10 mouse cellular contexts compared by ENCODE assay signal in genomic region chr2:165056377-165057085, GRCm38 (mm10). TPM values are rescaled to one million over a fixed set of nuclear protein-coding genes. Genes with fewer than 3 reads are reported as not detected.
DNase-seq lines count a peak whose midpoint lies in the region; ATAC-seq and TF ChIP-seq lines count a peak whose summit lies in the region.
"Had no signal": no experiment of that assay in that cellular context is flagged by ENCODE, and none has a peak within 500 bp of the region (broad histone marks: within the 10 kb centered on the region; RNA-seq: fewer than 3 reads in every experiment).

No protein-coding gene starts in this region.

- no peak for ATAC-seq in lung, embryonic 15.5 days (ENCODE audit: borderline replicate concordance, extremely low read depth, low FRiP score, low TSS enrichment)
- no peak for ATAC-seq in limb, embryonic 13.5 days (ENCODE audit: low FRiP score, low read depth)

- no peak overlapping the region for H3K9ac ChIP-seq in lung, embryonic 15.5 days
- H3K9ac ChIP-seq in limb, embryonic 13.5 days: no peak overlapping the region

- no peaks in the 10 kb centered on the region for H3K36me3 ChIP-seq in lung, embryonic 15.5 days
- H3K36me3 ChIP-seq in limb, embryonic 13.5 days: no peaks in the 10 kb centered on the region
- H3K36me3 ChIP-seq in spleen, adult 2 months (ENCODE audit: control insufficient read depth, insufficient read depth, low read length): no peaks in the 10 kb centered on the region

- TF ChIP-seq POLR2A in embryonic fibroblast, embryonic 13.5 days (IDR thresholded peaks at IDR 0.05; ENCODE audit: low read depth, low read length): no peak
- no peak for TF ChIP-seq POLR2A in spleen, adult 2 months (IDR thresholded peaks at IDR 0.05; ENCODE audit: low read depth, low read length)

- 74% methylated on average over 14 of the region's 14 CpGs for WGBS in lung, embryonic 15.5 days
- 75% methylated on average over 14 of the region's 14 CpGs for WGBS in limb, embryonic 13.5 days
- WGBS in spleen, adult 2 months: 37% methylated on average over 14 of the region's 14 CpGs

- no peak for DNase-seq in lung, postnatal 4 days
- peak; percentile 63 to 70 for DNase-seq in spleen, adult 2 months (ENCODE audit: low read depth in 1 of 2, low spot score in 2 of 2)
- no peak for DNase-seq in c-Kit-positive CD71-positive TER-119-positive erythroid progenitor cells, embryonic 14.5 days (ENCODE audit: low spot score)
- DNase-seq in left cerebral cortex, postnatal 36 days (ENCODE audit: low spot score in 2 of 2): no peak
- no peak for DNase-seq in gastrocnemius, adult 18-20 months (ENCODE audit: low spot score)
- DNase-seq: left cerebral cortex, postnatal 4 days had no signal

- intact Hi-C loops in left cerebral cortex, postnatal 36 days (cut with DNase I): no loop called here

- peak overlapping the region; percentile 63 for H3K4me2 ChIP-seq in lung, embryonic 15.5 days
- H3K4me2 ChIP-seq in limb, embryonic 13.5 days (replicated peaks): peak overlapping the region; percentile 60

- H3K27me3 ChIP-seq in lung, embryonic 15.5 days: peaks cover 3% of the 10 kb centered on the region; the same call in 1 of the 2 replicates
- peaks cover 13% of the 10 kb centered on the region for H3K27me3 ChIP-seq in limb, embryonic 13.5 days
- no peaks in the 10 kb centered on the region for H3K27me3 ChIP-seq in spleen, adult 2 months (ENCODE audit: control insufficient read depth, insufficient read depth, low read length)

- H3K27ac ChIP-seq in lung, embryonic 15.5 days: no peak overlapping the region
- H3K27ac ChIP-seq in embryonic fibroblast, embryonic 13.5 days (ENCODE audit: insufficient read depth, low read length): no peak overlapping the region
- no peak overlapping the region for H3K27ac ChIP-seq in limb, embryonic 13.5 days
- H3K27ac ChIP-seq in spleen, adult 2 months (ENCODE audit: insufficient read depth, low read length): peak overlapping the region; percentile 82

- no peak for TF ChIP-seq CTCF in embryonic fibroblast, embryonic 13.5 days (IDR thresholded peaks at IDR 0.05; ENCODE audit: borderline replicate concordance, insufficient read depth, low read length)
- TF ChIP-seq CTCF in spleen, adult 2 months (IDR thresholded peaks at IDR 0.05; ENCODE audit: extremely low read depth, insufficient read depth, insufficient read length, insufficient replicate concordance): 0 out of 2 replicates have a peak, but pooled peaks have one; percentile 5

- H3K4me1 ChIP-seq in lung, embryonic 15.5 days: peaks cover 40% of the 10 kb centered on the region
- no peaks in the 10 kb centered on the region for H3K4me1 ChIP-seq in embryonic fibroblast, embryonic 13.5 days (ENCODE audit: control insufficient read depth, insufficient read depth, low read length)
- H3K4me1 ChIP-seq in limb, embryonic 13.5 days: peaks cover 12% of the 10 kb centered on the region; the same call in 1 of the 2 replicates
- peaks cover 18% of the 10 kb centered on the region; the same call in 1 of the 2 replicates for H3K4me1 ChIP-seq in spleen, adult 2 months (ENCODE audit: control insufficient read depth, insufficient read depth, insufficient read length)

- no peaks in the 10 kb centered on the region for H3K9me3 ChIP-seq in lung, embryonic 15.5 days
- H3K9me3 ChIP-seq in limb, embryonic 13.5 days: 0 out of 2 replicates have a peak, but pooled peaks cover 4% of the 10 kb centered on the region

- H3K4me3 ChIP-seq in lung, embryonic 15.5 days: peak overlapping the region; percentile 46
- 0 out of 2 replicates have a peak overlapping the region, but pooled peaks have one; percentile 50 for H3K4me3 ChIP-seq in embryonic fibroblast, embryonic 13.5 days (ENCODE audit: insufficient read depth, low read length)
- H3K4me3 ChIP-seq in limb, embryonic 13.5 days: peak overlapping the region; percentile 32; the same call in 1 of the 2 replicates
- peak overlapping the region; percentile 69 for H3K4me3 ChIP-seq in spleen, adult 2 months (ENCODE audit: extremely low read depth, insufficient read depth, insufficient read length)

RNA-seq across cellular contexts. Expression of gene Cd40, which starts 1.1 kb away (rescaled TPM):
- polyA plus RNA-seq in lung, embryonic 15.5 days (2015; fragmentation: Nextera tagmentation; extraction: Ambion mirVana): 30.2 and 35.4 TPM in 2 replicates
- 1.2 and 2.0 TPM in 2 replicates for polyA plus RNA-seq in embryonic fibroblast, embryonic 13.5 days (2011; ENCODE audit: insufficient read length, low read depth, missing spikeins)
- polyA plus RNA-seq in limb, embryonic 13.5 days (2015; fragmentation: Nextera tagmentation; extraction: Ambion mirVana): 7.5 and 8.4 TPM in 2 replicates
- 66.9 and 97.0 TPM in 2 replicates for polyA plus RNA-seq in spleen, adult 2 months (2012; rRNA removed)
- 1 to 10 TPM; 1.0 to 1.6 TPM for total RNA-seq in left cerebral cortex, postnatal 36 days (2021)
- under 1 TPM; 0.28 to 0.41 TPM for total RNA-seq in gastrocnemius, adult 18-20 months (2021)

RNA-seq across cellular contexts. Expression of gene Ncoa5, which starts 21.9 kb away (rescaled TPM):
- 67.4 and 73.8 TPM in 2 replicates for polyA plus RNA-seq in lung, embryonic 15.5 days (2015; fragmentation: Nextera tagmentation; extraction: Ambion mirVana)
- polyA plus RNA-seq in embryonic fibroblast, embryonic 13.5 days (2011; ENCODE audit: insufficient read length, low read depth, missing spikeins): 28.4 and 33.5 TPM in 2 replicates
- 92.3 and 99.1 TPM in 2 replicates for polyA plus RNA-seq in limb, embryonic 13.5 days (2015; fragmentation: Nextera tagmentation; extraction: Ambion mirVana)
- 25.1 and 28.7 TPM in 2 replicates for polyA plus RNA-seq in spleen, adult 2 months (2012; rRNA removed)
- 10 to 100 TPM; 41.4 to 66.1 TPM for total RNA-seq in left cerebral cortex, postnatal 36 days (2021)
- 10 to 100 TPM; 11.1 to 11.7 TPM for total RNA-seq in gastrocnemius, adult 18-20 months (2021)

RNA-seq across cellular contexts. Expression of gene 1700025C18Rik, which starts 34.0 kb away (rescaled TPM):
- polyA plus RNA-seq in lung, embryonic 15.5 days (2015; fragmentation: Nextera tagmentation; extraction: Ambion mirVana): not detected in 2 replicates
- not detected in 2 replicates for polyA plus RNA-seq in embryonic fibroblast, embryonic 13.5 days (2011; ENCODE audit: insufficient read length, low read depth, missing spikeins)
- polyA plus RNA-seq in limb, embryonic 13.5 days (2015; fragmentation: Nextera tagmentation; extraction: Ambion mirVana): not detected in 2 replicates
- not detected in 2 replicates for polyA plus RNA-seq in spleen, adult 2 months (2012; rRNA removed)
- total RNA-seq in left cerebral cortex, postnatal 36 days (2021): not detected
- not detected for total RNA-seq in gastrocnemius, adult 18-20 months (2021)
- total RNA-seq: left cerebral cortex, postnatal 4 days had no signal
- polyA plus RNA-seq: gonadal fat pad, adult 2 months had no signal

Comparison
In these comparisons a context has a peak if more than half of its experiments do, and no peak if none do; other contexts are left out.
1. DNase-seq: peak in spleen, adult 2 months (2 of 2); none in lung, postnatal 4 days (0 of 2), c-Kit-positive CD71-positive TER-119-positive erythroid progenitor cells, embryonic 14.5 days (single experiment), left cerebral cortex, postnatal 36 days (0 of 2) and gastrocnemius, adult 18-20 months (single experiment).
2. Peak in every context shown above with its lines, with median percentiles within 50 percentile points of each other: H3K4me3 ChIP-seq.